Mouse (Mus musculus): ENCODE measurements around the gene Smu1.

DNA sequence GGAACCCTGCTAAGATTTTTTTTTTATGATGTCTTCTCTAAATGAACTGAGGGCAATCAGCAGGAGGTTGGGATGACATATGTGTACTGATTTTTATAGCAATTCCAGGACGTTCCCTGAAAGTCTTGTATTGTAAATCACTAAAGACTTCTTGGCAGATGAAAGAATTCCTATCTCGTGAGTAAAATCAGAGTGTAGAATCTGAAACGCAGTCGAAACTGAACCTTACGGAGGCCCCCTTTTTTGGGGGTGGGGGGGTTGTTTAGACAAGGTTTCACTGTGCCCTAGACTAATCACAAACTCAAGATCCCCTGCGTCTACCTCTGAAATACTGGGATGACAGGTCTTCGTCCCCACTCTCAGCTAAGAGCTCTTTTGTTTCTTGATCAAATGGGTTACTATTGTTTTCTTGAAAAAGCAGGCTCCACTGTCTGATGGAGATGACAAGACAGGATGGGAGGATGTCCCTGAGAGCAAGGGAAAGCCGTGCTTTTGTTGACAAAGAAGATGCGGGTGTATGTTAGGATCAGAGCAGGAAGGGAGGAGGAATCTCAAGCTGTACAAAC lies 53.9 kb downstream of the Smu1 start:
- no peak for TF ChIP-seq CTCF (IDR thresholded peaks at IDR 0.05; ENCODE audit: low read depth, low read length)
- no peak for TF ChIP-seq POLR2A (IDR thresholded peaks at IDR 0.05; ENCODE audit: borderline replicate concordance, low read depth, low read length)
